Mouse (Mus musculus) liver, embryonic 14.5 days (tissue): ENCODE data around the gene Syne1. TPM values are rescaled to one million over a fixed set of nuclear protein-coding genes. Genes with fewer than 3 reads are reported as not detected.

Experiments used
- ATAC-seq: fragments of 200-750 bp; cut with Nextera tagmentation; 2 replicates; pipeline ENCODE4 v1.8.0; 2017; ENCODE audit warnings: moderate number of reproducible peaks, mild to moderate bottlenecking, moderate library complexity; ENCODE audit not compliant: insufficient read depth
- DNase-seq, 3 experiments: peaks; one replicate each; pipeline ENCODE4 v3.0.0-alpha.2; 2012 to 2013; ENCODE audit warnings: low read depth in 3 of 3, low spot score in 3 of 3
- H3K27ac ChIP-seq: fragments of 300-500 bp; sonication (generic); 2 replicates; pipeline ENCODE4 v1.5.1; 2014; ENCODE audit warnings: moderate library complexity, mild to moderate bottlenecking, control low read depth, inconsistent platforms
- H3K27me3 ChIP-seq: fragments of 300-500 bp; sonication (generic); 2 replicates; pipeline ENCODE4 v1.6.1; 2014; ENCODE audit warnings: mild to moderate bottlenecking, low read length, moderate library complexity; ENCODE audit not compliant: control insufficient read depth, insufficient read depth
- H3K36me3 ChIP-seq: fragments of 300-500 bp; sonication (generic); replicated peaks from 2 replicates; pipeline ENCODE4 v1.6.1; 2014; ENCODE audit warnings: low read depth; ENCODE audit not compliant: control insufficient read depth, insufficient read depth
- H3K4me1 ChIP-seq, 2 experiments: fragments of 200-500 bp in 1 of 2; fragments of 300-500 bp in 1 of 2; sonication (generic) in 1 of 2; replicated peaks; 2 replicates each; pipeline ENCODE4 v1.6.1; 2012 to 2014; ENCODE audit warnings: antibody characterized with exemption in 1 of 2, inconsistent platforms in 1 of 2, low read length in 1 of 2; ENCODE audit not compliant: control insufficient read depth in 2 of 2, insufficient read depth in 2 of 2
- H3K4me2 ChIP-seq: fragments of 300-500 bp; sonication (generic); 2 replicates; pipeline ENCODE4 v1.6.1; 2014; ENCODE audit warnings: low read depth, mild to moderate bottlenecking, control low read depth, moderate library complexity
- H3K4me3 ChIP-seq, 2 experiments: fragments of 200-500 bp in 1 of 2; fragments of 300-500 bp in 1 of 2; sonication (generic) in 1 of 2; 2 replicates each; pipeline ENCODE4 v1.5.1; 2012 to 2014; ENCODE audit warnings: low read depth in 2 of 2, low read length in 2 of 2, mild to moderate bottlenecking in 2 of 2, control low read depth in 1 of 2, inconsistent platforms in 1 of 2, moderate library complexity in 1 of 2; ENCODE audit not compliant: insufficient read depth in 1 of 2
- H3K9ac ChIP-seq: fragments of 300-500 bp; sonication (generic); replicated peaks from 2 replicates; pipeline ENCODE4 v1.6.1; 2014; ENCODE audit warnings: mild to moderate bottlenecking, control low read depth, moderate library complexity
- H3K9me3 ChIP-seq: fragments of 300-500 bp; sonication (generic); 2 replicates; pipeline ENCODE4 v1.6.1; 2016; ENCODE audit warnings: low read length, mixed read lengths; ENCODE audit not compliant: control insufficient read depth
- CTCF ChIP-seq: IDR thresholded peaks from 2 replicates; pipeline ENCODE4 v1.5.1; 2016; ENCODE audit warnings: antibody characterized with exemption, low read depth, control low read depth
- EP300 ChIP-seq: IDR thresholded peaks from 2 replicates; pipeline ENCODE4 v1.6.1; 2016; ENCODE audit warnings: antibody characterized with exemption, low read depth
- WGBS: fragments of 180-500 bp; shearing (Covaris S2); extraction: QIAGEN DNeasy Blood & Tissue Kit; methylation state at CpG from one replicate; pipeline ENCODE4 v1.1.7; 2014; ENCODE audit not compliant: insufficient replicate concordance; 5-methylcytosine and 5-hydroxymethylcytosine counted together
- polyA plus RNA-seq, 2 experiments: library from polyadenylated mRNA; depleted of rRNA in 1 of 2; stranded (reverse) in 1 of 2; unstranded in 1 of 2; fragments of >200 nt; fragmentation: Nextera tagmentation in 1 of 2; extraction: Ambion mirVana in 1 of 2; gene quantifications; 2 replicates each; pipeline versions ENCODE4 v1.2.1 to v1.2.3; 2012 to 2014

Gene Syne1
- polyA plus RNA-seq, 2 experiments, result 3.1 to 3.6 TPM

- Histone ChIP-seq H3K4me3 (no peak overlapping the region), H3K4me1 (no peaks in the 10 kb centered on the region), H3K36me3 (no peaks in the 10 kb centered on the region), H3K27ac (no peak overlapping the region), H3K27me3 (no peaks in the 10 kb centered on the region), H3K9ac (no peak overlapping the region), H3K4me2 (no peak overlapping the region), H3K9me3 (no peaks in the 10 kb centered on the region)
- WGBS, result 38% methylated on average over 2 of the region's 2 CpGs
- DNase-seq, result no peak
- TF ChIP-seq CTCF, result no peak
- TF ChIP-seq EP300, result no peak
- ATAC-seq, result no peak
Measured at GRCm38 (mm10) chr10:4983919-4984318, 567.4 kb downstream of the Syne1 start.

GRCm38 (mm10) chr10:4977374-4977773 is 573.9 kb downstream of the Syne1 start:
- Histone ChIP-seq H3K27me3 (no peaks in the 10 kb centered on the region), H3K36me3 (no peaks in the 10 kb centered on the region), H3K4me2 (no peak overlapping the region), H3K4me3 (no peak overlapping the region), H3K9ac (no peak overlapping the region), H3K4me1 (no peaks in the 10 kb centered on the region), H3K9me3 (no peaks in the 10 kb centered on the region), H3K27ac (no peak overlapping the region)
- ATAC-seq (no peak), DNase-seq (no peak)
- 14% methylated on average over 3 of the region's 3 CpGs for WGBS
- TF ChIP-seq CTCF (no peak), EP300 (no peak)

- no peak for TF ChIP-seq EP300
- no peaks in the 10 kb centered on the region for H3K27me3 ChIP-seq
- DNase-seq, result no peak
- H3K4me1 ChIP-seq, result no peaks in the 10 kb centered on the region
- no peak overlapping the region for H3K9ac ChIP-seq
- H3K9me3 ChIP-seq, result no peaks in the 10 kb centered on the region
- ATAC-seq, result no peak
- no peak overlapping the region for H3K4me2 ChIP-seq
- no peaks in the 10 kb centered on the region for H3K36me3 ChIP-seq
- 50% methylated on average over 2 of the region's 2 CpGs for WGBS
- no peak overlapping the region for H3K27ac ChIP-seq
- H3K4me3 ChIP-seq, result no peak overlapping the region
Measured at GRCm38 (mm10) chr10:4976557-4976956, 574.7 kb downstream of the Syne1 start.

GRCm38 (mm10) chr10:4974246-4974645 is 577.0 kb downstream of the Syne1 start:
- TF ChIP-seq CTCF (no peak), EP300 (no peak)
- H3K36me3 ChIP-seq, result no peaks in the 10 kb centered on the region
- H3K4me2 ChIP-seq, result no peak overlapping the region
- 75% methylated on average over 4 of the region's 4 CpGs for WGBS
- H3K4me1 ChIP-seq, result no peaks in the 10 kb centered on the region
- no peak overlapping the region for H3K27ac ChIP-seq
- H3K9me3 ChIP-seq, result no peaks in the 10 kb centered on the region
- DNase-seq (no peak), ATAC-seq (no peak)
- H3K9ac ChIP-seq, result no peak overlapping the region
- no peak overlapping the region for H3K4me3 ChIP-seq
- H3K27me3 ChIP-seq, result no peaks in the 10 kb centered on the region

GRCm38 (mm10) chr10:4972026-4972425 is 579.3 kb downstream of the Syne1 start:
- DNase-seq, result no peak
- 36% methylated on average over 2 of the region's 2 CpGs for WGBS
- H3K4me1 ChIP-seq, result no peaks in the 10 kb centered on the region
- no peak overlapping the region for H3K4me3 ChIP-seq
- ATAC-seq, result no peak
- H3K36me3 ChIP-seq, result no peaks in the 10 kb centered on the region
- H3K27me3 ChIP-seq, result no peaks in the 10 kb centered on the region
- no peaks in the 10 kb centered on the region for H3K9me3 ChIP-seq
- H3K9ac ChIP-seq, result no peak overlapping the region
- no peak overlapping the region for H3K4me2 ChIP-seq
- TF ChIP-seq CTCF, result no peak
- TF ChIP-seq EP300, result no peak
- no peak overlapping the region for H3K27ac ChIP-seq

- TF ChIP-seq EP300, result no peak
- TF ChIP-seq CTCF, result no peak
Measured at GRCm38 (mm10) chr10:4971586-4971985, 579.7 kb downstream of the Syne1 start.

More at GRCm38 (mm10) chr10:4971586-4971985, 579.7 kb downstream of the Syne1 start:
- no peak overlapping the region for H3K27ac ChIP-seq
- ATAC-seq (no peak), DNase-seq (no peak)
- no peak overlapping the region for H3K4me3 ChIP-seq
- H3K4me2 ChIP-seq, result no peak overlapping the region
- no peaks in the 10 kb centered on the region for H3K9me3 ChIP-seq
- H3K4me1 ChIP-seq, result no peaks in the 10 kb centered on the region
- H3K9ac ChIP-seq, result no peak overlapping the region
- no peaks in the 10 kb centered on the region for H3K36me3 ChIP-seq
- H3K27me3 ChIP-seq, result no peaks in the 10 kb centered on the region
